Mouse (Mus musculus) limb, embryonic 11.5 days (tissue): ENCODE results near the gene Ip6k3. TPM values are rescaled to one million over a fixed set of nuclear protein-coding genes. Genes with fewer than 3 reads are reported as not detected.

Experiments
- polyA plus RNA-seq: library from polyadenylated mRNA; unstranded; fragments of >200 nt; fragmentation: Nextera tagmentation; extraction: Ambion mirVana; gene quantifications from 2 replicates; pipeline ENCODE4 v1.2.1, GENCODE M21; 2014

Gene Ip6k3
- polyA plus RNA-seq, 1 experiment from 2014 or later: 0.13 TPM

Other genes starting within 250 kb of the Ip6k3 start
- 4.7 and 5.0 TPM in 2 replicates for gene Phf1, start 234.7 kb downstream of the Ip6k3 start, polyA plus RNA-seq
- 164 and 170 TPM in 2 replicates for gene Cuta, start 228.2 kb downstream of the Ip6k3 start, polyA plus RNA-seq
- 3.1 and 3.5 TPM in 2 replicates for gene Syngap1, start 226.5 kb downstream of the Ip6k3 start, polyA plus RNA-seq
- 11.5 and 14.0 TPM in 2 replicates for gene Zbtb9, start 194.6 kb downstream of the Ip6k3 start, polyA plus RNA-seq
- gene Bak1, start 138.8 kb downstream of the Ip6k3 start, polyA plus RNA-seq: 10.9 and 15.6 TPM in 2 replicates
- gene Itpr3, start 110.5 kb downstream of the Ip6k3 start, polyA plus RNA-seq: 2.5 and 3.0 TPM in 2 replicates
- 383 and 387 TPM in 2 replicates for gene Uqcc2, start 33.9 kb downstream of the Ip6k3 start, polyA plus RNA-seq
- 14.2 and 15.8 TPM in 2 replicates for gene Lemd2, start 36.7 kb upstream of the Ip6k3 start, polyA plus RNA-seq